Mouse (Mus musculus) thymus, adult 2 months (tissue): ENCODE results near the gene Dnajb1.

Experiments used
- CTCF ChIP-seq: fragments of 200-500 bp; IDR thresholded peaks from 2 replicates; pipeline ENCODE4 v1.5.1; 2012; ENCODE audit warnings: mild to moderate bottlenecking, control low read depth, low read length, moderate library complexity, borderline replicate concordance; ENCODE audit not compliant: control insufficient read depth, poor library complexity, insufficient read depth; ENCODE audit errors: extremely low read depth
- POLR2A ChIP-seq: fragments of 200-500 bp; IDR thresholded peaks from 2 replicates; pipeline ENCODE4 v1.6.1; 2012; ENCODE audit warnings: mild to moderate bottlenecking, low read length, control low read depth, moderate library complexity; ENCODE audit not compliant: control insufficient read depth, poor library complexity, insufficient read depth; ENCODE audit errors: extremely low read depth

DNA sequence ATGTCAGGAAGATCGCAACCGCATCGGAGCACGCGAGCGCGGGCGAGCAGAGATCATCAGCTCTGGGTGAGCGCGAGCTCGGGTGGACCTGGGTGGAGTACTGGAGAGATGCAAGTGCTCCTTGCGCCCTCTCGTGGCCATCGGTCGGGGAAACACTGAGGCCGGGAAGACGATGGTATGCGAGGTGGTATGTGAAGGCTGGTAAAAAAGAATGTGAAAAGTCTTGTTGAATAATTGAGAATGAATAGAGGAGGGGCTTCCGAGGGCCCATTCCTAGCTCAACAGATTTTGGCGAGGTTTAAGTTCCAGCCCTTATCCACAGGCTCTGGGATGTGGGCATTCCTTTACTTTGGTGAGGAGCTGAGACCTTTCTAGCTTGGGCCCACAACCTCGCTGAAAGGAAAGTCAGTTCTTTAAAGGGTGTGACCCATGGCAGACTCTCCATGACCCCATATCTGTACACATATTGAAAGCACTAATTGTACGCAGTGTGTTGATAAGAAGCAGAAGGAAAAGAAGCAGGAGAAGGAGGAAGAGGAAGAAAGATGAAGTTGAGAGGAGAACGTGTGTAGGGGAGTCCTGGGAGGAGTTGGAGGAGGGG lies 14.5 kb downstream of the Dnajb1 start:
- TF ChIP-seq POLR2A (no peak), CTCF (peak; percentile 95)
